Mouse (Mus musculus): ENCODE results near the gene Dok1. TPM values are rescaled to one million over a fixed set of nuclear protein-coding genes. Genes with fewer than 3 reads are reported as not detected.

The Dok1 gene
- polyA plus RNA-seq, 1 experiment from 2014 or later: 13.7 TPM

DNA sequence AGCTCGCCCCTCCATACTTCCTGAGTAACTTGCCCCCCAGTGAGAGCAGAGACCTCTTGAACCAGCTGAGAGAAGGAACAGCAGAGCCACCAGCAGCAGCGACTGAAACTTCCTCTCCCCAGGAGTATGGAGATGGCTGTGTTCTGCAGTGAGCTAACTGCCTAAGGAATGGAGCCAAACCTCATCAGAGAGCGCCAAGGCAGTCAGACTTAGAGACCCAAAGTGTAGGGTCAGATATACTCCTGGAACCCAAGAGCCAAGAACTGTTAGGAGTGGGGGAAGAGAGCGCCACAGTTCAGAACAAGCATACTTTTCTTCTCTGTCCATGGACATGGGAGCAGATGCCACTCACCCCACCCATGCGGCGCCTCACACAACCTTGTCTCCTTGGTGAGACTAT lies 33.2 kb upstream of the Dok1 start:
- no peak for TF ChIP-seq CTCF (IDR thresholded peaks at IDR 0.05; ENCODE audit: low read depth)
- Histone ChIP-seq H3K27ac (no peak overlapping the region), H3K9me3 (replicated peaks; ENCODE audit: low read length) (no peaks in the 10 kb centered on the region), H3K9ac (ENCODE audit: low read depth, low read length) (no peak overlapping the region), H3K4me1 (replicated peaks; ENCODE audit: insufficient read depth, low read length) (peaks cover 9% of the 10 kb centered on the region), H3K27me3 (ENCODE audit: insufficient read depth, low read length) (peaks cover 77% of the 10 kb centered on the region), H3K4me3 (replicated peaks; ENCODE audit: low read depth, low read length) (no peak overlapping the region), H3K36me3 (ENCODE audit: insufficient read depth, low read length) (no peaks in the 10 kb centered on the region), H3K4me2 (ENCODE audit: low read length) (no peak overlapping the region)
- ATAC-seq (replicated peaks; ENCODE audit: low FRiP score, low read depth) (no peak), DNase-seq (ENCODE audit: low spot score) (no peak)
- 38% methylated on average over 6 of the region's 6 CpGs for WGBS

DNA sequence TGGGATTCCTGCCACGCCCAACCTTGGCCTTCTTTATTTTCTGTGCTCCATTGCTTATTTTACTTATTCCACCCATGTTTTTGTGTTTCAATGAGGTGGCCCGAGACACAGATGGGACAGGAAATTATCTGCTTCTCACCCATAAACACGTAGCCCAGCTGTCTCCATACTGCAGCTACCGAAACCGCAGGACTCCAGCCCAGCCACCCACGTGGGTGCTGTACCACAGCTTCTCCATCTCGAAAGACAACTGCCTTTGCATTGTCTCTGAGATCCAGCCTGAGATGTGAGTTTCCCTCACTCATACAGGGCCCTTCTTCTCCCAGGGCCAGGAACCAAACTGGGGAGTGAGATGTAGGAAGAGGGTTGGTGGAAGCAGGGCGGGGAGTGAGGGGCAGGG lies 32.7 kb upstream of the Dok1 start:
- H3K27ac ChIP-seq: no peak overlapping the region
- peaks cover 9% of the 10 kb centered on the region for H3K4me1 ChIP-seq (replicated peaks; ENCODE audit: insufficient read depth, low read length)
- TF ChIP-seq CTCF (IDR thresholded peaks at IDR 0.05; ENCODE audit: low read depth): no peak
- H3K4me3 ChIP-seq (replicated peaks; ENCODE audit: low read depth, low read length): no peak overlapping the region
- 53% methylated on average over 8 of the region's 8 CpGs for WGBS
- DNase-seq (ENCODE audit: low spot score): no peak
- H3K4me2 ChIP-seq (ENCODE audit: low read length): no peak overlapping the region
- ATAC-seq (replicated peaks; ENCODE audit: low FRiP score, low read depth): no peak
- H3K9me3 ChIP-seq (replicated peaks; ENCODE audit: low read length): no peaks in the 10 kb centered on the region
- H3K9ac ChIP-seq (ENCODE audit: low read depth, low read length): no peak overlapping the region
- peaks cover 73% of the 10 kb centered on the region for H3K27me3 ChIP-seq (ENCODE audit: insufficient read depth, low read length)
- no peaks in the 10 kb centered on the region for H3K36me3 ChIP-seq (ENCODE audit: insufficient read depth, low read length)

DNA sequence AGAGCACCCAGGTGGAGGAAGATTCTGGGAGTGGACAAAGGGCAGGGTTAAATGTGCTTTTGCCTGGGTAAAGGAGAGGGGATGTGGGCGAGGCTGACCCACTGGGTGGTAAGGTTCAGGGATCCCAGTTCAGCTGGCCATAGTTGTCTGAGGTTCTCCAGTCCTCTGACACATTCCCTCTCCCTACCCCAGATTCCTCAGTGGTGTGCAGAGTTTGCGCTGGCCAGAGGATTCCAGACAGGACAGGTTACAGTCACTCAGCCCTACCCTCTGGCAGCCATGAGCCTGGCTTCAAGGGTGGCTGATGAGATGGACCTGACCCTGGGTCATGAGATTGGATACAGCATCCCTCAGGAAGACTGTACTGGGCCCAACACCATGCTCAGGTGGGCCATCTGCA lies 25.5 kb upstream of the Dok1 start:
- DNase-seq (ENCODE audit: low spot score): no peak
- Histone ChIP-seq H3K4me1 (replicated peaks; ENCODE audit: insufficient read depth, low read length) (peaks cover 10% of the 10 kb centered on the region; the same call in 1 of the 2 replicates), H3K4me3 (replicated peaks; ENCODE audit: low read depth, low read length) (no peak overlapping the region), H3K27ac (peak overlapping the region; percentile 72), H3K9me3 (replicated peaks; ENCODE audit: low read length) (no peaks in the 10 kb centered on the region), H3K36me3 (ENCODE audit: insufficient read depth, low read length) (peaks cover 10% of the 10 kb centered on the region; the same call in 1 of the 2 replicates), H3K27me3 (ENCODE audit: insufficient read depth, low read length) (peaks cover 11% of the 10 kb centered on the region; the same call in 1 of the 2 replicates), H3K9ac (ENCODE audit: low read depth, low read length) (peak overlapping the region; percentile 35; the same call in 1 of the 2 replicates), H3K4me2 (ENCODE audit: low read length) (peak overlapping the region; percentile 35; the same call in 1 of the 2 replicates)
- WGBS: 87% methylated on average over 2 of the region's 2 CpGs
- no peak for TF ChIP-seq CTCF (IDR thresholded peaks at IDR 0.05; ENCODE audit: low read depth)
- no peak for ATAC-seq (replicated peaks; ENCODE audit: low FRiP score, low read depth)

DNA sequence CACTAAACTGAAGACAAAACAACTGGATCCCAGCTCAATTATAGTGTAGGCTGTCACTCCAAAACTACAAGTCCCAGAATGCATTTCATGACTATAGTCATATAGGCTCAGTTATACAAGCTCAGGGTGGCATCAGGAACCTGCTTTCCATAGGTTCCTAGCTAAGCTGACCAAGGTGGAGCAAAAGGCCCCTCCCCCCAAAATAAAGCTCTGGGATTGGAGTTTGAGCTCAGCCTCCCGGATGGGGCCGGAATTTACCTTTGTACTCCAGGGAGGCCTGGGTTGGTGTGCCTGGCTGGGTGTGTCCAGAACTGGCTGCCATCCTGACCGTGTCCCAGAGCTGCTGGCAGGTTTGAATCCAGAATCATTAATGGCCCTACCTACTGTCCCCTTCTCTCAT lies 24.5 kb upstream of the Dok1 start, which contains the start of gene Dqx1:
Dqx1 (plus strand) TSS at position 55 of the 400 bp plus-strand sequence.
- WGBS: 37% methylated on average over 3 of the region's 3 CpGs
- peak within 1 kb of the TSS; percentile 72 for H3K27ac ChIP-seq
- peak within 1 kb of the TSS; percentile 35; the same call in 1 of the 2 replicates for H3K4me2 ChIP-seq (ENCODE audit: low read length)
- peaks cover 10% of the 10 kb centered on the region; the same call in 1 of the 2 replicates for H3K36me3 ChIP-seq (ENCODE audit: insufficient read depth, low read length)
- peaks cover 3% of the 10 kb centered on the region; the same call in 1 of the 2 replicates for H3K27me3 ChIP-seq (ENCODE audit: insufficient read depth, low read length)
- ATAC-seq (replicated peaks; ENCODE audit: low FRiP score, low read depth): peak; percentile 34
- TF ChIP-seq CTCF (IDR thresholded peaks at IDR 0.05; ENCODE audit: low read depth): no peak
- peak within 1 kb of the TSS; percentile 35; the same call in 1 of the 2 replicates for H3K9ac ChIP-seq (ENCODE audit: low read depth, low read length)
- peak; percentile 43 for DNase-seq (ENCODE audit: low spot score)
- no peaks in the 10 kb centered on the region for H3K9me3 ChIP-seq (replicated peaks; ENCODE audit: low read length)
- no peak within 1 kb of the TSS for H3K4me3 ChIP-seq (replicated peaks; ENCODE audit: low read depth, low read length)
- H3K4me1 ChIP-seq (replicated peaks; ENCODE audit: insufficient read depth, low read length): peaks cover 15% of the 10 kb centered on the region

DNA sequence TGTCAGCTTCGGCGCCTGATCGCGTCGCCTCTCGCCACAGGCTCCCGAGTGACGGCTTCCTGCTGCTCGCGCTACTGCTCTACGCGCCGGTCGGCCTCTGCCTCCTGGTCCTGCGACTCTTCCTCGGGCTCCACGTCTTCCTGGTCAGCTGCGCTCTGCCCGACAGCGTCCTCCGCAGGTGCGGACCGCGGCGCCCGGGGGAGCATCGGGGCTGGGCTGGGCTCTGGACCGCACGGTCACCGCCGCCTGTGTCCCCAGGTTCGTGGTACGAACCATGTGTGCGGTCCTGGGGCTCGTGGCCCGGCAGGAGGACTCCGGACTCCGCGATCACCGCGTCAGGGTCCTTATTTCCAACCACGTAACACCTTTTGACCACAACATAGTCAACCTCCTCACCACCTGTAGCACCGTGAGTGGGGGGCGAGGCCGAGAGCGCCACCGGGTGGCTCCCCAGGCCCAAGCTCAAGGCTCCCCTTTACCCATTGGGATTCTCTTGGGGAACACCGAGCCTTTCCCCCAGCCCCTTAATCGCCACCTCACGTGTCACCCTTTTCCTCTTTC lies 21.7 kb upstream of the Dok1 start, which contains the start of gene Htra2:
Htra2 (minus strand) TSS at position 403 of the 561 bp plus-strand sequence.
- peak; percentile 56 for TF ChIP-seq CTCF (IDR thresholded peaks at IDR 0.05; ENCODE audit: low read depth)
- WGBS: 0% methylated on average over 47 of the region's 50 CpGs
- Histone ChIP-seq H3K36me3 (ENCODE audit: insufficient read depth, low read length) (peaks cover 10% of the 10 kb centered on the region; the same call in 1 of the 2 replicates), H3K9ac (ENCODE audit: low read depth, low read length) (peak within 1 kb of the TSS; percentile 93), H3K9me3 (replicated peaks; ENCODE audit: low read length) (no peaks in the 10 kb centered on the region), H3K4me2 (ENCODE audit: low read length) (peak within 1 kb of the TSS; percentile 88), H3K4me3 (replicated peaks; ENCODE audit: low read depth, low read length) (peak within 1 kb of the TSS; percentile 85), H3K27me3 (ENCODE audit: insufficient read depth, low read length) (no peaks in the 10 kb centered on the region), H3K27ac (peak within 1 kb of the TSS; percentile 93), H3K4me1 (replicated peaks; ENCODE audit: insufficient read depth, low read length) (peaks cover 20% of the 10 kb centered on the region)
- DNase-seq (ENCODE audit: low spot score) (peak; percentile 45), ATAC-seq (replicated peaks; ENCODE audit: low FRiP score, low read depth) (peak; percentile 18)

DNA sequence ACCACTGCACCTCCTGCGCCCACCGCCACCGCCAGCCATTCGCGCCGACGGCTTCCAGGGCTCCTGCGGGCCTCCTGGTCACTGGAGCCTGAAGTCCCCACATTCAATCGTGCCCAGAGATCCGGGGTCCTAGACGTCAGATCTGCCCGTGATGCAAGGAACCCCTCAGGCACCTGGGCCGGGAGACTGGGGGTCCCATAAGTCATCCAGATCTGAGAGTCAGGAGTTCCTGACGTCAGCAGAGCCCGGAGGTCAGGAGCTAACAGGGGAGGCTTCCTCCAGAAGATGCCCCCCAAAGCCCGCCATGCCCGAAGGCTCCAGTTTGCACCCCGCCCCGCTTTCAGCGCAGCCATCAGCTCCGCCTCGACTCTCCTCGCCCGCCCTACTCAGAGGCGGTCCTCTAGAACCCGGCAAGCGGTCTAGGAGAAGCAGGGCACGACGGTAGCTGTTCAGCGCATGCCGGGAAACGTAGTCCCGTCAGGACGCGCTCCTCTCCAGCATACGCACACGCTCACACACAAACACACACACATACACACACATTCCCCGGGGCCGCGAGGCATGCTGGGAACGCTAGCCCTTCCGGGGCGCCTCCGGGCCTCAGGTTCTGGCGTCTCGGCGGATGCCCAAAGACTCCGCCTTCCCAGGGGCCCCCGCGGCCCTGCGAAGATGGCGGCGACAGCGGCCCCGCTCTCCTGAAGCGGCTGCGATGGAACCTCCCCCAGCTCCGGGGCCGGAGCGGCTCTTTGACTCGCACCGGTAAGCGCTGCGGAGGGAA lies 21.0 kb upstream of the Dok1 start, which contains the start of gene Aup1:
Aup1 (plus strand) TSS at position 448 of the 778 bp plus-strand sequence.
- Histone ChIP-seq H3K36me3 (ENCODE audit: insufficient read depth, low read length) (peaks cover 10% of the 10 kb centered on the region; the same call in 1 of the 2 replicates), H3K4me1 (replicated peaks; ENCODE audit: insufficient read depth, low read length) (peaks cover 20% of the 10 kb centered on the region), H3K27ac (peak within 1 kb of the TSS; percentile 93), H3K27me3 (ENCODE audit: insufficient read depth, low read length) (no peaks in the 10 kb centered on the region), H3K9ac (ENCODE audit: low read depth, low read length) (peak within 1 kb of the TSS; percentile 93), H3K4me2 (ENCODE audit: low read length) (peak within 1 kb of the TSS; percentile 88), H3K4me3 (replicated peaks; ENCODE audit: low read depth, low read length) (peak within 1 kb of the TSS; percentile 85), H3K9me3 (replicated peaks; ENCODE audit: low read length) (no peaks in the 10 kb centered on the region)
- under 1% methylated on average over 62 of the region's 64 CpGs for WGBS
- TF ChIP-seq CTCF (IDR thresholded peaks at IDR 0.05; ENCODE audit: low read depth): no peak
- DNase-seq (ENCODE audit: low spot score): peak; percentile 98
- peak; percentile 93 for ATAC-seq (replicated peaks; ENCODE audit: low FRiP score, low read depth)

Measured in kidney, postnatal 0 days (tissue).